In the genomic region with DNA sequence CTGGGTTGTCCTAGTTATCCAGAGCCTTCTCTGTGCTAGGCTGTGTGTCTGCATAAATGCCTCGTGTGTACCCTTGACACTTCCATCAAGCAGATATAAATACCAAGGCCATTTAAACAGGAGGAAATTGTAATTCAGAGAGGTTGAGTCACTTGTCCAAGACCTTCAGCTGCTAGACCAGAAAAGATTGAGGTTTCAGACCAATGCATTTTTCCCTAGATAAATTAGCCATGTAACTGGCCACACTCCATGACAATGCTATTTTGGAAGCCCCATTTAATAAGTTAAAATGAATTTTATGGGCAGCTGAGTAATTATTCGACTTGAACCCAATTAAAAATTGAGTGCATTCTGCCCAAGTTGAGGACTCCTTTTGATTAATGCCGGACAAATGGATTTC, we compare ENCODE assay signal across 16 mouse cellular contexts.
"Had no signal": no experiment of that assay in that cellular context is flagged by ENCODE, and none has a peak within 500 bp of the region (broad histone marks: within the 10 kb centered on the region; RNA-seq: fewer than 3 reads in every experiment).

No protein-coding gene starts in this region.

- DNase-seq: heart, postnatal 10 days; heart, postnatal 14 days; heart, postnatal 36 days; heart, postnatal 4 days; kidney, adult 11 months; kidney, adult 18-20 months; kidney, adult 2 months; kidney, adult 8-10 months; kidney, adult 9 months; kidney, postnatal 10 days; kidney, postnatal 14 days; kidney, postnatal 25 days; kidney, postnatal 36 days; kidney, postnatal 4 days; layer of hippocampus, adult 9-11 months; layer of hippocampus, postnatal 36 days had no signal
